Mouse (Mus musculus): ENCODE measurements at regions not wholly inside any gene's neighbourhood (a gene's known extent, or its start where the extent isn't known, plus 50 kb on each side); places are given as distances from the start of the nearest gene placed in this dataset.

- no peak for TF ChIP-seq CTCF (conservative IDR thresholded peaks at IDR 0.05; ENCODE audit: insufficient read depth, insufficient read length, low read depth, low read length)
- TF ChIP-seq POLR2A (IDR thresholded peaks at IDR 0.05; ENCODE audit: low read depth, low read length): no peak
Measured at GRCm38 (mm10) chr3:61285924-61286520, 75.4 kb upstream of the Rap2b start.

Data from kidney, adult 2 months (tissue).